Mouse (Mus musculus): ENCODE data around the gene Kir3dl1. TPM values are rescaled to one million over a fixed set of nuclear protein-coding genes. Genes with fewer than 3 reads are reported as not detected.
"Not testable (repeated sequence)": the region's sequence is repeated elsewhere in the genome, so short reads cannot be mapped to it uniquely, and the experiment has no call there.

Kir3dl1 gene
- not detected in 2 replicates for polyA plus RNA-seq (2016; fragmentation: Nextera tagmentation; extraction: Ambion mirVana)

DNA sequence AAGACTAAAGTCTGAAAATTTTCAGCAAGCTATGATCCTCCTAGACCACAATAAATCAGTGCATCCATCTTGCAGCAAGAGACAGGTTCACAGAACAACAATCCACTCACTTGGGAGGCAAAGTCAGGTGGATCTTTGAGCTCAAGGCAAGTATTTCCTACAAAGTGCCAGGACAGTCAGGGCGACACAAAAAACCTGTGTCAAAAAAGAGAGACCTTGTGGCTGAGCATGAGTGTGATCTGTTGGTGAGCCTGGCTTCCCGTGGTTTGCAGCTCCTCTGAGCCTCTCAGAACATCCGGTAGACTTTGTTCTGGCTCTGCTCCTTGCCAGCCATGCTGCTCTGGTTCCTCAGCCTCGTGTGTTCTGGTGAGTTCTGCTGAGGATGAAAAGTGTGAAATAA lies at the start of gene Kir3dl1:
TSS of gene Kir3dl1 (plus strand) at position 301 of the 400 bp plus-strand sequence.
- ATAC-seq (ENCODE audit: insufficient number of reproducible peaks, insufficient read depth, low FRiP score, low TSS enrichment); H3K4me2 ChIP-seq (replicated peaks); H3K9me3 ChIP-seq; H3K9ac ChIP-seq; H3K4me1 ChIP-seq; H3K27me3 ChIP-seq; H3K36me3 ChIP-seq; H3K4me3 ChIP-seq; H3K27ac ChIP-seq: not testable (repeated sequence)
- 70% methylated on average over 4 of the region's 4 CpGs for WGBS

DNA sequence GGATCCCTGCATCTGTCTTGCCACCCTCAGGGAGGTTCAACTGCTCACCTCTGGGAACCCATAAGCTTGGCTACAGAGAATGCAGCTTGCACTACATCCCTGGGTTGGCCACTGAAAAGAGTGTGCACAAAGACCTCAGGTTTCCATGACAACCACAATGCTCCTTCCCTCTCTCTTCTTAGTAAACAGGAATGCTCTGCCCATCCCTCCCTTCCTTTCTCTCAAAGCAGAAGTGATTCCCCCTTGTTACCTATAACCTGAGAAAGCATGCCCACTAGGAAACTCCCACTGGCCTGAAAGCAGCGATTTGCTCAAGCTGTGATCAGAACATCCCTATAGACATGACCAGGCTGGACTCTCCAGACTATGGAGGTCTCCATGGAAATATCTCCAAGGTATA lies 26.2 kb downstream of the Kir3dl1 start, which contains the start of gene Kir3dl2:
TSS of gene Kir3dl2 (minus strand) at position 101 of the 400 bp plus-strand sequence.
- H3K4me2 ChIP-seq (replicated peaks); H3K4me1 ChIP-seq; H3K36me3 ChIP-seq; ATAC-seq (ENCODE audit: insufficient number of reproducible peaks, insufficient read depth, low FRiP score, low TSS enrichment); H3K27ac ChIP-seq; H3K9me3 ChIP-seq; H3K4me3 ChIP-seq; H3K9ac ChIP-seq; H3K27me3 ChIP-seq: not testable (repeated sequence)
- WGBS, result 62% methylated on average over 1 of the region's 1 CpGs

DNA sequence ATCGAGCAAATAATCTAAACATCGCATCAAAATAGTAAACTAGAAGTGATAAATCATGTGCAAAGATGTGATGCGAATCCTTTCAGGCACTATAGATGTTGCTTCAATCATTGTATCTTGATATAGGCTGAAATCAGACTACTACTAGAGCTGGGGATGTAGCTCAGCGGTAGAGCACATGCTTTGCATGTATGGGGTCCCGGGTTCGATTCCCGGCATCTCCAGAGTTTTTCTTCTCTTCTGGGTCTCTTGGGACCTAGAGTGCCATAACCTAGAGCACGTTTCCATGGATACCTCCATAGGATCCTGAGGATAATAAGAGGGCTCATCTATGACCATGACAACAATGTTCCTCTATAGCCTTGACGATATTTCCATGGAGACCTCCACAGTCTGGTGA lies 51.3 kb downstream of the Kir3dl1 start:
- not testable (repeated sequence) for H3K4me2 ChIP-seq (replicated peaks); H3K9ac ChIP-seq; H3K4me3 ChIP-seq; H3K9me3 ChIP-seq; ATAC-seq (ENCODE audit: insufficient number of reproducible peaks, insufficient read depth, low FRiP score, low TSS enrichment); H3K36me3 ChIP-seq; H3K27ac ChIP-seq; H3K4me1 ChIP-seq; H3K27me3 ChIP-seq
- 91% methylated on average over 9 of the region's 9 CpGs for WGBS

Other genes starting within 250 kb of the Kir3dl1 start
- gene Bex3, start 247.7 kb upstream of the Kir3dl1 start, polyA plus RNA-seq (2016; fragmentation: Nextera tagmentation; extraction: Ambion mirVana), result 585 and 595 TPM in 2 replicates
- not detected in 2 replicates for gene Kir3dl2, start 26.1 kb downstream of the Kir3dl1 start, polyA plus RNA-seq (2016; fragmentation: Nextera tagmentation; extraction: Ambion mirVana)
- 20.4 and 22.7 TPM in 2 replicates for gene Tceal3, start 72.8 kb downstream of the Kir3dl1 start, polyA plus RNA-seq (2016; fragmentation: Nextera tagmentation; extraction: Ambion mirVana)
- gene Tceal1, start 190.0 kb downstream of the Kir3dl1 start, polyA plus RNA-seq (2016; fragmentation: Nextera tagmentation; extraction: Ambion mirVana), result 11.0 and 11.6 TPM in 2 replicates
- 595 and 635 TPM in 2 replicates for gene Morf4l2, start 225.7 kb downstream of the Kir3dl1 start, polyA plus RNA-seq (2016; fragmentation: Nextera tagmentation; extraction: Ambion mirVana)